Mouse (Mus musculus) neutrophil, adult 83 days (primary cell): ENCODE results near the gene Fam213b. TPM values are rescaled to one million over a fixed set of nuclear protein-coding genes. Genes with fewer than 3 reads are reported as not detected.

ENCODE experiments used
- total RNA-seq, 2 experiments: library from RNA; stranded (reverse); gene quantifications; one replicate each; pipeline ENCODE4 v1.2.4; 2023

Gene Fam213b
- 1 to 10 TPM; 1.9 to 2.5 TPM for total RNA-seq

DNA sequence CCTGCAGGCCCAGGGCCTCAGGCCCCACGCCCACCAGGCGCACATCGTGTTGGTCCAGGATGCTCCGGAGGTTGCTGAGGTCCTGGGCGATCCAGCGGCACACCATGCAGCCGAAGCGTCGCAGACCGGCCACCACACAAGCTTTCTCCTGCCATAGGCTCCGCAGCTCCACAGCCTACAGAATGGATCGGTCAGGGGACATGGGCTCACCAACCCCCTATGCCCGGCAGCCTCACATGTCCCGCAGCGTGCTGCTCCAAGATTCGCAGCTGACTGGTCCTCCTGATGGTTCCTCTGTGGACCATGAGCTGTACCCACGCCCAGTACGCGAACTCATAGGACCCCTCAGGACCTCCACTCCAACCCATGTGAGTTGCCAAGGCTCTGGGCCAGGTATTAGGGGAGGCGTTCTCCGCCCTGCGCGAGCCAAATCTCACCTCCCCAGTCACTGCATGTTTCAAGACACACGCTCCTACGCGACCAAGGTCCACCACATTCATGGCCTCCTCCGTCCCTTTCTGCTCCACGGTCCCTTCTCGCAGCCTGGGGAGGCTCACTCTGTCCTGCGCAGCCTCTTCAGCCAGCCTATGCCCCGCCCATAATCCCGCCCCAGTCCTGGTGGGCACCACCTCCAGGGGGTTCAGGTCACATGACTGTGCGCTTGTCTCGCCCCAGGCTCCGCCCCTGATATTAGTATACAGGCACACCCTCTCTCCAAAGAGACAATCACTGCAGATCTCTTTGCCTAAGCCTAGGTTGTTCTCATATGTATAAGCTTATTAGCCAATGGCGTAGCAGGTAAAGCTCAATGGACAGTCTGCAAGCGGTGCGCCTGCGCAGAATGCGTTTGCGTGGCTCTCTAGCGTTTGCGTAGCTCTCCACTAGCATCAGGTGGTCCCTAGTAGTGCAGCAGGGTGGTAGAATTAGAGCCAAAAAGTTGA lies at the start of gene Fam213b:
Fam213b (minus strand) TSS at position 630 of the 941 bp plus-strand sequence.

DNA sequence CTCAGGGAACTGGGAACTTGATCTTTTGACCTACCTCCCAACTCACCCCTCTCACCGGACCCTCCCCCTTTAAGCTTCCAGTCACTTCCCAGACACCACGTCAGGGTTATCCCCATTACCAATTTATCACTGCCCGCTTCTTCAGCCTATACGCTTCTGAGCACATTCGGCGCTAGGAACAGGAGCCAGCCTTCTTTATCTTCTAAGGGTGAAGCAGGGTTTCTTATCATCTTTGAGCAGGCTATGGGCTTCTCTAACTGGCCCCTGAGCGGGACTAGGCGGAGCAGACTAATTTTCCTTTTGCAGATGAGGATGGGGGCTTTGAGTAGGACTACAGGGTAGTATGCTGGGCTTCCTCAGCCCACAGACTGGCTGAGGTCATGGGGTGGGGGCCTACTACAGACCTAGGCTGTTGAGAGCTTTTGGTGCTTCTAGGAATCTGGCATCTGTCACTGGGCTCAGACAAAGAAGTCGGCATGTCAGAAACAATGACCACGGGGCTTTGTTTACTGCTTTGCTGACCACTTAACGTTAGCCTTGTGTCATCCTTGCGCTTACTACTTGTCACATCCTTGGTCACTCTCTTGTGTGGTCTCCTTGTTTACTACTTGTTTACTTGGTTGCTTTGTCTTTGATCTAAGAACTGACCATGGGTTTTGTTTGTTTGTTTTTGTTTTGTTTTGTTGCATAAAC lies 29.6 kb upstream of the Fam213b start, which contains the start of gene Tnfrsf14:
Tnfrsf14 (minus strand) TSS at position 169 of the 693 bp plus-strand sequence.

DNA sequence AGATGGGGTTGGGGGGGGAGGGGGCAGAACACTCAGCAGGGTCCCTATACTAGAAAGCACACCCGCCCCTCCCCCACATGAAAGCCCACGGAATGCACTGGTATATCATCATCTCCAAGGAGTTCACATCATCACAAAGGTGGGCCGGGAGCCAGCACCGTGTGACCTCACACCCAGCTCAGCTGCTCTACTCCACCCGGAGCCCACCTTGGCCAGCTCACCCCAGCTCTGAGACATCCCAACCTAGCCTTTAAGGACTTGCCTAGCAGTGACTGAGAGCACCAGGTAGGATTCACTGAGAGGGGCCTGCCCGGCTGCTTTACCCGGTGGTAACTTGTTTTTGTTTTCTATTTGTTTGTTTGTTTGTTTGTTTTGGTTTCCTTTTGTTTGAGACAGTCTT lies 29.5 kb downstream of the Fam213b start, which contains the start of gene Mmel1:
Mmel1 (plus strand) TSS at position 146 of the 400 bp plus-strand sequence.

Other genes starting within 250 kb of the Fam213b start
- gene Actrt2, start 231.3 kb downstream of the Fam213b start, total RNA-seq: not detected
- not detected for gene Ttc34, start 61.7 kb downstream of the Fam213b start, total RNA-seq
- gene Mmel1, start 29.6 kb downstream of the Fam213b start, total RNA-seq: under 1 TPM in 1 of 2 experiments, not detected in 1; 0.24 TPM
- 100 to 1,000 TPM; 101 to 127 TPM for gene Tnfrsf14, start 29.4 kb upstream of the Fam213b start, total RNA-seq
- under 1 TPM in 1 of 2 experiments, not detected in 1; 0.53 TPM for gene Hes5, start 61.8 kb upstream of the Fam213b start, total RNA-seq
- gene Pank4, start 65.0 kb upstream of the Fam213b start, total RNA-seq: 10 to 100 TPM; 27.9 to 31.5 TPM
- gene Plch2, start 157.6 kb upstream of the Fam213b start, total RNA-seq: under 1 TPM in 1 of 2 experiments, not detected in 1; 0.09 TPM
- 1 to 10 TPM; 5.7 to 7.4 TPM for gene Pex10, start 167.9 kb upstream of the Fam213b start, total RNA-seq
- gene Rer1, start 187.2 kb upstream of the Fam213b start, total RNA-seq: 10 to 100 TPM; 55.8 to 59.7 TPM
- gene Morn1, start 187.4 kb upstream of the Fam213b start, total RNA-seq: 1 to 10 TPM; 1.4 to 1.9 TPM